In the genomic region with DNA sequence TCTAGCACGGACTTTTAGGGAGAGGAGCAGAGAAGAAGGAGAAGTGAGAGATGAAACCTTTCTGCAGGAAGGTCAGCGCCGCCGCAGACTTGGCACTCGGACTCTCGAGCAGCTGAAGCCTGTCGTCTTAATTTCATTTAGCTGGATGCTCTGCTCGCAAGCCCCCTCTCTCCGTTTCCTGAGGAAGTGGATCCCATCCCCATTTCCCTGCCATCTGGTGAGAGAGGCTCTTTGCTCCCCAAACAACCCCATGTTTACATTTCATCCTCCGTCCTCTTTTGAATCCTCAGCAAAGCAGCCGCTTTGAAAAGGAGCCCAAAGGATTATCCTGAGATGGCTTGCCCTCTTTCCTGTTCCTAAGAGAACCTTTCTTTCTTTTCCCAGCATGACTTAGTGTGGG, we compare ENCODE assay signal across 8 mouse cellular contexts. TPM values are rescaled to one million over a fixed set of nuclear protein-coding genes. Genes with fewer than 3 reads are reported as not detected.
DNase-seq lines count a peak whose midpoint lies in the region; ATAC-seq lines count a peak whose summit lies in the region.

No protein-coding gene starts in this region.

- peak; percentile 49; the same call in 1 of the 2 replicates for ATAC-seq in kidney, embryonic 14.5 days (ENCODE audit: low FRiP score, low TSS enrichment)
- ATAC-seq in forebrain, embryonic 11.5 days (replicated peaks; ENCODE audit: low FRiP score), result 0 out of 2 replicates have a peak, but pooled peaks have one; percentile 16
- no peak for ATAC-seq in intestine, embryonic 14.5 days (replicated peaks; ENCODE audit: low FRiP score, low TSS enrichment, low read depth)
- no peak for ATAC-seq in midbrain, embryonic 13.5 days

- no peak overlapping the region for H3K4me2 ChIP-seq in kidney, embryonic 14.5 days (replicated peaks; ENCODE audit: low read depth, low read length)
- no peak overlapping the region for H3K4me2 ChIP-seq in forebrain, embryonic 11.5 days (ENCODE audit: low read depth, low read length, severe bottlenecking)
- H3K4me2 ChIP-seq in intestine, embryonic 14.5 days (ENCODE audit: low read length), result peak overlapping the region; percentile 22; the same call in 1 of the 2 replicates
- H3K4me2 ChIP-seq in midbrain, embryonic 13.5 days (replicated peaks), result peak overlapping the region; percentile 35

- no peak overlapping the region for H3K27ac ChIP-seq in kidney, embryonic 14.5 days (ENCODE audit: low read depth, low read length)
- H3K27ac ChIP-seq in forebrain, embryonic 11.5 days (ENCODE audit: low read depth, low read length), result no peak overlapping the region
- peak overlapping the region; percentile 18 for H3K27ac ChIP-seq in intestine, embryonic 14.5 days (ENCODE audit: low read depth)
- H3K27ac ChIP-seq in midbrain, embryonic 13.5 days, result no peak overlapping the region

- no peaks in the 10 kb centered on the region for H3K36me3 ChIP-seq in kidney, embryonic 14.5 days (ENCODE audit: control insufficient read depth, insufficient read depth, low read length)
- H3K36me3 ChIP-seq in forebrain, embryonic 11.5 days (ENCODE audit: control insufficient read depth, insufficient read depth, low read length), result no peaks in the 10 kb centered on the region
- no peaks in the 10 kb centered on the region for H3K36me3 ChIP-seq in intestine, embryonic 14.5 days (ENCODE audit: control insufficient read depth, insufficient read depth, low read length)
- H3K36me3 ChIP-seq in midbrain, embryonic 13.5 days, result no peaks in the 10 kb centered on the region

- no peaks in the 10 kb centered on the region for H3K9me3 ChIP-seq in kidney, embryonic 14.5 days (ENCODE audit: control insufficient read depth, low read length)
- H3K9me3 ChIP-seq in forebrain, embryonic 11.5 days (ENCODE audit: control insufficient read depth, low read length), result no peaks in the 10 kb centered on the region
- H3K9me3 ChIP-seq in intestine, embryonic 14.5 days (ENCODE audit: control insufficient read depth, low read length), result no peaks in the 10 kb centered on the region
- no peaks in the 10 kb centered on the region for H3K9me3 ChIP-seq in midbrain, embryonic 13.5 days

- no peaks in the 10 kb centered on the region for H3K27me3 ChIP-seq in kidney, embryonic 14.5 days (ENCODE audit: control insufficient read depth, insufficient read depth, low read length)
- no peaks in the 10 kb centered on the region for H3K27me3 ChIP-seq in forebrain, embryonic 11.5 days (ENCODE audit: control insufficient read depth, insufficient read depth, low read length)
- no peaks in the 10 kb centered on the region for H3K27me3 ChIP-seq in intestine, embryonic 14.5 days (replicated peaks; ENCODE audit: control insufficient read depth, insufficient read depth, low read length)
- H3K27me3 ChIP-seq in midbrain, embryonic 13.5 days, result peaks cover 61% of the 10 kb centered on the region

- DNase-seq in kidney, adult 18-20 months, result no peak
- no peak for DNase-seq in forebrain, embryonic 11.5 days (ENCODE audit: low spot score)
- peak; percentile 54 for DNase-seq in intestine, embryonic 14.5 days (ENCODE audit: low spot score)
- no peak for DNase-seq in B cell, adult 2 months
- DNase-seq in adrenal gland, postnatal 25 days, result no peak
- DNase-seq in cerebellum, postnatal 25 days, result no peak

- H3K4me1 ChIP-seq in kidney, embryonic 14.5 days (ENCODE audit: control insufficient read depth, insufficient read depth, low read length), result peaks cover 6% of the 10 kb centered on the region; the same call in 1 of the 2 replicates
- no peaks in the 10 kb centered on the region; the same call in 1 of the 2 replicates for H3K4me1 ChIP-seq in forebrain, embryonic 11.5 days (replicated peaks; ENCODE audit: control insufficient read depth, insufficient read depth, low read length)
- H3K4me1 ChIP-seq in intestine, embryonic 14.5 days (replicated peaks; ENCODE audit: control insufficient read depth, insufficient read depth, low read length), result peaks cover 26% of the 10 kb centered on the region
- peaks cover 10% of the 10 kb centered on the region for H3K4me1 ChIP-seq in midbrain, embryonic 13.5 days (replicated peaks)

- WGBS in kidney, embryonic 14.5 days, result 17% methylated on average over 11 of the region's 11 CpGs
- 14% methylated on average over 11 of the region's 11 CpGs for WGBS in forebrain, embryonic 11.5 days
- WGBS in intestine, embryonic 14.5 days, result 13% methylated on average over 11 of the region's 11 CpGs
- 7% methylated on average over 11 of the region's 11 CpGs for WGBS in midbrain, embryonic 13.5 days

- 0 out of 2 replicates have a peak overlapping the region, but pooled peaks have one; percentile 14 for H3K9ac ChIP-seq in kidney, embryonic 14.5 days (ENCODE audit: low read depth, low read length)
- H3K9ac ChIP-seq in forebrain, embryonic 11.5 days (ENCODE audit: low read length), result no peak overlapping the region
- no peak overlapping the region for H3K9ac ChIP-seq in intestine, embryonic 14.5 days (ENCODE audit: low read length)
- no peak overlapping the region; the same call in 1 of the 2 replicates for H3K9ac ChIP-seq in midbrain, embryonic 13.5 days (replicated peaks)

- H3K4me3 ChIP-seq in kidney, embryonic 14.5 days (ENCODE audit: low read length), result no peak overlapping the region
- H3K4me3 ChIP-seq in forebrain, embryonic 11.5 days (ENCODE audit: low read depth, low read length), result no peak overlapping the region
- no peak overlapping the region for H3K4me3 ChIP-seq in intestine, embryonic 14.5 days (ENCODE audit: low read depth, low read length)
- no peak overlapping the region for H3K4me3 ChIP-seq in midbrain, embryonic 13.5 days (replicated peaks)

RNA-seq across cellular contexts. Expression of a gene that starts 16.2 kb away (rescaled TPM):
- polyA plus RNA-seq in kidney, embryonic 14.5 days (2014; fragmentation: Nextera tagmentation; extraction: Ambion mirVana), result 16.7 and 35.2 TPM in 2 replicates
- 18.4 and 19.2 TPM in 2 replicates for polyA plus RNA-seq in forebrain, embryonic 11.5 days (2014; fragmentation: Nextera tagmentation; extraction: Ambion mirVana)
- polyA plus RNA-seq in intestine, embryonic 14.5 days (2014; fragmentation: Nextera tagmentation; extraction: Ambion mirVana), result 38.5 and 40.2 TPM in 2 replicates
- 20.2 and 21.4 TPM in 2 replicates for polyA plus RNA-seq in midbrain, embryonic 13.5 days (2015; fragmentation: Nextera tagmentation; extraction: Ambion mirVana)
- 27.7 and 32.1 TPM in 2 replicates for total RNA-seq in adrenal gland, postnatal 25 days (2021)

Comparison
In these comparisons a context has a peak if more than half of its experiments do, and no peak if none do; other contexts are left out.
1. ATAC-seq: peak in kidney, embryonic 14.5 days (single experiment) and forebrain, embryonic 11.5 days (single experiment); none in intestine, embryonic 14.5 days (single experiment) and midbrain, embryonic 13.5 days (single experiment).
2. H3K4me2 ChIP-seq: peak in intestine, embryonic 14.5 days (single experiment) and midbrain, embryonic 13.5 days (single experiment); none in kidney, embryonic 14.5 days (single experiment) and forebrain, embryonic 11.5 days (single experiment).